Mouse (Mus musculus): ENCODE data around the gene Tas2r143.

The Tas2r143 gene

DNA sequence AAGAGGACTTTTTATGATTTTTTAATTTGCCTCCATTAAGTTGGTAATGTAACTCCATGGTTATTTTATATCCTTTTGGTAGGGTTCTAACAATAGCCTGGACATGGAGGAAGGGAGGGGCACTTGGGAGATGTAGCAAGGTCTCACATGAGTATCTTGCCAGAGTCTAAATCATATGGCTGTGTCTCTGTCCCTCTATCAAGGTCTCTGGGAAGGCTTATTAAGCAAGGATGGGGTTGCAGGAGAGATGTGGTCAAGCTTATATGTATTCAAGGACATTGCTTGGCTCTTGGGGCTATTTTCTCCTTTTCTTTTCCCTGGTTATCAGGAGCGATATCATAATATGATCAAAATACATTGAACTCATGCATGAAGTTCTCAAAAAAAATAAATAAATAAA, 1.0 kb upstream of the Tas2r143 start:
- no peak for DNase-seq

DNA sequence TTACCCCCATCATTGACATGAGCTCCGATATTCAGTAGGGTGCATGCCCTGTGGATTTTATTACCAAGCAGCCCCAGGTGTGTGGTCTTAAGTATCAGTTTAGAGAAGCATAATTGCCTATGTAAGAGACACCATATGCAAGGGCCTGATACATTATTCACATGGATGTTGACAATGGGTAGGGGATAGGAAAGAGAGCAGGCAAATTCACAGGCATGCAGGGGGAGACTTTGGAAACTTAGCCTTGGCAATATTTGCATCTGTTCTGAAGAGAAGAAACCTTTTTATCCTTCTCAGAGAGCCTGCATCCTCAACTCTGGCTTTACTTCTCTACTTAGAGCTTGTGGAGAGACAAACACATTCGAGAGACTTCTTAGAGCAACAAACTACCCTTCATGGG, 5.1 kb downstream of the Tas2r143 start, which contains the start of gene Tas2r135:
Tas2r135 (plus strand) TSS at position 301 of the 400 bp plus-strand sequence.
- no peak for DNase-seq

DNA sequence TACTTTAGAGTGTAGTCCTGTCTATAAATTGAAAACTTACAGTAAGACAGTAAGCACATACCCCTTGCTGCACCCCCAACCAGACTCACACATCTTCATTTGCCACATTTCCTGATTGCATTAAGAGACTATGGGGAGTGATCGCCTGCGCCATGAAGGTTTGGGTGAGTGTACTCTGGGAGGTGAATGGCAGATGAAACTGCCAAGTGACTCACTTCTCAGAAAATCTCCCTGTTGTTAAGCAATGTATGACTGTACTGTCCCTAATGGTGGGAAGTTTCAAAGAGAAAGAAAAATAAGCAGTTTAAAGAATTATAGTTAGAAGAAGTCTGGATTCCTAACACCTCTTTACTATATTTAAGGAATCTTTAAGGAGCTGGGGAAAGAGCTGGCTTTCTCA, 19.4 kb downstream of the Tas2r143 start:
- no peak for DNase-seq

DNA sequence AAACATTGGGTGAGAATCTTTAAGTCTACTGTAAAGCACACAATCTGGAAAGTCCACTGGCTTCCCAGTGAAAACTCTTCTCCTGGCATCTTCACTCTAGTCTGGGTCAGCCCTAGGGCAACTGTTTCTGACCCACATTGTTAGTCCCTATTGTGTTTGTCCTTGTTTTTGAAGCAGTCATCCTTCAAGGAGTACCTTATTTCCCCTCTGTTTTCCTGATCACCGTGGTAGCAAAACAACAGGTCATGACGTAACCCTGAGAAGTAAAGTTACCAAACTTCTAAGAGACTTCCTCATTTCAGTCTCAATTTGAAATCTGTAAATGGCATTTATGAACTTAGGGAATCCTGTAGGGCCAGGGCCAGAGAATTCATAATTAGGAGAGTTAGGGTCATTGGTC, 21.4 kb downstream of the Tas2r143 start:
- no peak for DNase-seq

DNA sequence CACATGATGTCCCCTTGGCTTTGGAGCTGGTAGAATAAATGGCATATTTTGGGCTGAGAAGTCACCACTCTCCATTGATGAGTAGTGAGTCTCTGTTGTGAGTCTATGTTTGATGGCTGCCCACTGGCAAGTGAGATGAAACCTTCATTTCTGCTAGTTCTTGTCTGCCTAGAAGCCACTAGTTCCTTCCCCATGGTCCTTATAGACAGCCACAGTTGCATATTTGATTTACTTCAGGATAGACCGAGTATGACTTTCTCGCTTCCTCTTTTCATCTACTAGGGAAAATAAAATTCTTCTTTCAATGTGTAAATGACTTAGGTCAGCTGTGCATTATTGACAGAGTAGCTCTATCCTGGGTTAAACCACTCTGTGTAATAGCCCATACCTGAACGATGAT, 24.4 kb downstream of the Tas2r143 start:
- no peak for DNase-seq

DNA sequence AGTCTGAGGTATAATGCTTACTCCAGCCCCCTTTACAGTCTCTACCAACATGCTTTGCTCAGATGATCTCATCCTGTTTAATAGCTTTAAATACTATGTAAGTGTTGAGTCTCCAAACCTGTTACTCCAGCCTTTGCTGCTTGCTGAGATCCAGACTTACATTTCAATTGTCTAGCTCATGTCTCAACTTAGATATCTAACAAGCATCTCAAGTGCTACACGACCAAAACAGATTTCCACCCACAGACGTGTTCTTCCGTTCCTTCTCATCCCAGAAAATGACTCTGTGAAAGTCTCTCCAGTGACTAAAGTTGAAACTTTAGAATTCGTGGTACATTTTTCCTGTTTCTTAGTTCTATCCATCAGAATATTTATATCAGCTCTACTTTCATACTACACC, 26.3 kb downstream of the Tas2r143 start:
- DNase-seq, result no peak

DNA sequence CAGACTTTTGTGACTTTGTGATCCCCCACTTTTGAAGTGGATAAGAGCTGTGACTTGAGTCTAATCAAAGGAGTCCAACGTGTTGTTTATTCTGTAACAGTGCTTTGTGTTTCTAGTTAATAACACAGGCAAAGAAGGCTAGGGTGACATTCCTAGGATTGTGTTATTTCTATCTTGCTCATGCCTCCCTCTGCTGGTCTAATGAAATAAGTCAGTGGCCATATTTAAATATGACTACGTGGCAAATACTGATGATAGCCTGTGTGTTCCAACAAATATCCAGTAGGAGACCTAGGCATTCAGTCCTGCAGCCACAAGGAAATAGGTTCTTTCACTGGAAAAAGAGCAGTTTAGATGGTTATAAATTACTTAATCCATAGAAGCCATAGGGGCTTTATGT, 33.5 kb downstream of the Tas2r143 start:
- DNase-seq, result no peak

DNA sequence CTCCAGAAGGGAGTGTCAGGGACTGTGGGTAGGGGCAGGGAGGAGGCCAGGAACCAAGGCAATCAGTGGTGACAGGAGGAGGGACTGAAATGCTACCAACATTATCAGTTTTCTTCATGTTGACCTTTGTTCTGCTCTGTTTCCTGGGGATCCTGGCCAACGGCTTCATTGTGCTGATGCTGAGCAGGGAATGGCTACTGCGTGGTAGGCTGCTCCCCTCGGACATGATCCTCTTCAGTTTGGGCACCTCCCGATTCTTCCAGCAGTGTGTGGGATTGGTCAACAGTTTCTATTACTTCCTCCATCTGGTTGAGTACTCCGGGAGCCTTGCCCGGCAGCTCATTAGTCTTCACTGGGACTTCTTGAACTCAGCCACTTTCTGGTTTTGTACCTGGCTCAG, 34.4 kb downstream of the Tas2r143 start, which contains the start of gene Tas2r126:
Tas2r126 (plus strand) TSS at position 90 of the 400 bp plus-strand sequence.
- DNase-seq, result peak; percentile 10 to 47

DNA sequence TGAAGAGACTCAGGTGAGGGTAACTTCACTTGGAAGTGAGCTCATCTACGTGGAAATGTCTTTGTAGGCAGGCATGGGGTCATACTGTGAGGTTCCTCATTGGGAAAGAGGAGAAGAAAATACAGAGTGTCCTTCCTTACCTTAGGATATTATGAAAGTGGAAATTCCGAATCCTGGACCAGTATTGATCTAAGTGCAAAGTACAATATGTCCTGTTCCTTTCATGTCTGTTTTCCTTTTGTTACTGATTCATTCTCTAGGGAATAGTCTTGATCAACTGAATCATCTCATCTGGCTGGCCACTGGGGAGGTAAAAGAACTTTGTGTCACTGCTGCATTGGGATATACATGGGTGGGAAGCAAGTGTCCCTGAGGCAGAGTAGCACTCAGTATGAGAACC, 35.5 kb downstream of the Tas2r143 start:
- DNase-seq, result no peak

DNA sequence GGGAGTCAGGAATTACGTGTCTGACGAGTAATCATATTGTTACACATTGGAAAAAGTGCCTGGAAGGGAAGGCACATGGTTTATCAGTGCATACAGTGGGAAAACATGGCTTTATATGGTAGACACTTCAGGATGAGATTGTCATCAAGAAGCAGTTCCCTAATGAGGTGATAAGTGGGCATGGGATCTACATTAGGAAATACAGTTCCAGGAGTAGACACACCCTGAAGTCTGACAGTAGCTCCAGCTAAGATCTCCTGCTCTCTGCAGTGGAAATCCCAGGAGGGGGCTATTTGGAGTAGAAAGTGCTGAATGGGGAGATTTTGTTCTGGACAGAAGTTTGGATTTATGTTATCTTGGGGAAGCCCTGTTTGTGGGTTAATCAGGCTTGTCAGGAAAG, 41.4 kb downstream of the Tas2r143 start:
- no peak for DNase-seq

DNA sequence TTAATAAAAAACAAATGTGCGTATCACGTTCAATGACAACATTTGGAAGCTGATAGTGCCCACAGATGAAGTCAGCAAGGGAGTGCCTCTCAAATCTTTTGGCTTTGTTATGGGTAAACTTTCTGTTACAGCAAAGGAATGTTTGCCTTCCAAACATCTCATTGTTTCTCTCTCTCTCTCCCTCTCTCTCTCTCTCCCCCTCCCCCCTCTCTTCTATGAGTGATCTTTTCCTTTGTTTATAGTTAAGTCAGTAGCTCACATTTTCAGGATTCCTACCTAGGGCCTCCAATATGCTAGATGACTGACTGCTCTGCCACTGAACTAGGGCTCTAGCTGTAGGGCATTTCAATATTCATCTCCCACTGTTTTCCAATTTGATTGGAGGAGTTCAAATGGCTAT, 44.5 kb downstream of the Tas2r143 start:
- no peak for DNase-seq

DNA sequence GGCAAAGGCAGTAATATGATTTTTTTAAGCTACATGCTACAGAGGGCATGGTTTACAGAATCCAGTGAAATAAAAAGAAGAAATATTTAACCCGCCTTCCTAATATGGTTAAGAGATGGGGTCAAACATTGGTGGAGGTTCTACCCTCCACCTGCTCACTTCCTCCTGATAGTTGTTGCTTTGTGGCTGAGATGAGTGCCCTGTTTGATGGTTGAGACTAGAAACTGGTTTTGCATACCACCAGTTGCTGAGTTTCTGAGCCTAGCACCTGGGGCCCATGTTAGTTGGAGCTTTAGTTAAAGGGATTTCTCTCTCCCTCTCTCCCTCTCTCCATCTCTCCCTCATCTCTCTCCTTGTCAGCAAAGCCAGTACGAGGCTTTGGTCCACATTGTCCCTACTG, 47.3 kb downstream of the Tas2r143 start:
- no peak for DNase-seq
